Mouse (Mus musculus): ENCODE measurements around the gene Egr2. TPM values are rescaled to one million over a fixed set of nuclear protein-coding genes. Genes with fewer than 3 reads are reported as not detected.

Egr2 gene
- polyA plus RNA-seq (2012; rRNA removed): 15.5 and 21.3 TPM in 2 replicates

DNA sequence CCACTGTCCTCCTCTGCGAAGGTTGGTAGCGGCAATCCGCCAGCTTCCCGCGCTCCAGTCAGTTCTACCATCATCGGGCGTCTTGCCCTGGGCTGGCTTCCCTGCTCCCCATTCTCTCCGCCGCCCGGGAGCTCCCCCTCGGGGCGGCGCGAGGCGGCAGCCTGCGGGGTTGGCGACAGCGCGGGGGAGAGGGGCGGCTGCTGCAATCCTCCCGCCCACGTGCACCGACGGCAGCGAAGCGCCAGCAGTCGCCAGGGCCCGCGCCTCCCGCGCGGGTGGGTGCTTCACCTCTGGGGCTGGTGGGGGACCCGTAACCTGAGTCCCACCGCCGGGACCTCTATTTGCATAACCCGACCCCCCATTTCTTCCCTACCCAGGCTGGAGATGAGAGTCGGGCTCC lies at the start of gene Egr2:
Egr2 (plus strand) TSS at position 220 of the 400 bp plus-strand sequence.

DNA sequence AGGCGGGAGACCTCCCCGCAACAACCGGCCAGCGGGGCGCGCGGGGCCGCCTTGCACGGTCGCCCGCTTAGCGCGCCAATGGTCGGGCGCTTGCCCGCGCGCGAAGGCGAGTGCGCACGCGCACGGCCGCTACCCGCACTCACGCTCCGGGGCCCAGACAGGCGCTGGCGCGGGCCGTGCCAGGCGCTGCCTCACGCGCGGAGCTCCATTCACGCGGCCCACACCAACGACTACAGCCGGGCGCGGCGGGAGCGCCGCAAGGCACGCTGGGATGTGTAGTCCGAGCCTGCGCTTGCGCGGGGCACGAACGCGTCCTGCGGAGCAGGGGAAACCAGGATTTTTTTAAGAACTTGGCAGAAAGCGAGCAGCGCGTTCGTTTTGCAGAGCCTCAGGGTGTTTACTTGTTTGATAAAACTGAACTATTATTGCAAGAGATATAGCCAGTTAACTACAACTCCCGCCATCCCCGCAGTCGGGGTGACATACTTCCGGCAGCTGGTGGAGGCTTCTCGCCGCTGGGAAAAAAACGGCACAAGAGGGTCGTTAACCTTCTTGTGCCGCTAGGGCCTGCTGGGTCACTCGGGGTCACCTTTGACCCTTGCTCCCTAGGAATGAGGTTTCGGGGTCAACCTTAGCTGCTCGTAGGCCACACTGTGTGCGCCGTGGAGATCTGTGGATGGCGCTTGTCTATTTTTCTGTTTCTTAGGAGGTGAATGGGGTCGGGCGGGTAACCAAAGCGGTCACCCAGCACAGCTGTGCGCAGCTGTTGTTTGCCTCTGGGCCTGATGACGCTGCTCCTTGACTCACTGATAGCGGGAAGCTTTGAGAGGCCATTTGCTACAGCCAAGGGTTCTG lies 13.8 kb downstream of the Egr2 start, which contains the start of gene Ado:
Ado (minus strand) TSS at position 79 of the 855 bp plus-strand sequence.

Other genes starting within 250 kb of the Egr2 start
- 35.5 and 49.1 TPM in 2 replicates for gene Ado, start 13.5 kb downstream of the Egr2 start, polyA plus RNA-seq (2012; rRNA removed)